Comparison of ENCODE assay signal across 8 mouse cellular contexts in genomic region chr19:5106074-5106473, GRCm38 (mm10). TPM values are rescaled to one million over a fixed set of nuclear protein-coding genes. Genes with fewer than 3 reads are reported as not detected.
DNase-seq lines count a peak whose midpoint lies in the region; ATAC-seq lines count a peak whose summit lies in the region.

No protein-coding gene starts in this region.

- ATAC-seq in neural tube, embryonic 11.5 days (ENCODE audit: insufficient read depth, low FRiP score, low TSS enrichment), result no peak
- no peak for ATAC-seq in forebrain, embryonic 14.5 days
- no peak for ATAC-seq in kidney, embryonic 15.5 days (replicated peaks; ENCODE audit: low FRiP score)
- ATAC-seq in midbrain, embryonic 15.5 days (replicated peaks), result 0 out of 2 replicates have a peak, but pooled peaks have one; percentile 0

- H3K27ac ChIP-seq in neural tube, embryonic 11.5 days (ENCODE audit: low read depth, low read length), result peak overlapping the region; percentile 89; the same call in 1 of the 2 replicates
- peak overlapping the region; percentile 94; the same call in 1 of the 2 replicates for H3K27ac ChIP-seq in forebrain, embryonic 14.5 days (ENCODE audit: low read depth, low read length)
- H3K27ac ChIP-seq in kidney, embryonic 15.5 days, result peak overlapping the region; percentile 95
- H3K27ac ChIP-seq in midbrain, embryonic 15.5 days, result peak overlapping the region; percentile 97

- DNase-seq in neural tube, embryonic 11.5 days (ENCODE audit: low spot score), result no peak
- no peak for DNase-seq in neural tube, embryonic 10.5 days (ENCODE audit: extremely low spot score, low spot score)
- no peak for DNase-seq in forebrain, embryonic 14.5 days (ENCODE audit: low spot score)
- no peak for DNase-seq in Muller cell, postnatal 12 days (ENCODE audit: inconsistent ontology term)
- DNase-seq in frontal cortex, postnatal 25 days (ENCODE audit: low spot score in 2 of 2), result no peak
- DNase-seq in urinary bladder, postnatal 10 days (ENCODE audit: low spot score), result no peak

- 0 out of 2 replicates have a peak, but pooled peaks cover 6% of the 10 kb centered on the region for H3K4me1 ChIP-seq in neural tube, embryonic 11.5 days (ENCODE audit: control insufficient read depth, insufficient read depth, low read length)
- peaks cover 7% of the 10 kb centered on the region for H3K4me1 ChIP-seq in forebrain, embryonic 14.5 days (ENCODE audit: control insufficient read depth, insufficient read depth, low read length)
- H3K4me1 ChIP-seq in kidney, embryonic 15.5 days, result peaks cover 39% of the 10 kb centered on the region
- peaks cover 19% of the 10 kb centered on the region for H3K4me1 ChIP-seq in midbrain, embryonic 15.5 days

- peak overlapping the region; percentile 62 for H3K4me3 ChIP-seq in neural tube, embryonic 11.5 days (ENCODE audit: low read depth, low read length)
- peak overlapping the region; percentile 61 for H3K4me3 ChIP-seq in forebrain, embryonic 14.5 days (ENCODE audit: low read depth, low read length)
- peak overlapping the region; percentile 75 for H3K4me3 ChIP-seq in kidney, embryonic 15.5 days (replicated peaks)
- peak overlapping the region; percentile 64 for H3K4me3 ChIP-seq in midbrain, embryonic 15.5 days

- no peaks in the 10 kb centered on the region for H3K9me3 ChIP-seq in neural tube, embryonic 11.5 days (ENCODE audit: control insufficient read depth, low read length)
- H3K9me3 ChIP-seq in forebrain, embryonic 14.5 days (replicated peaks; ENCODE audit: control insufficient read depth, low read length), result no peaks in the 10 kb centered on the region
- no peaks in the 10 kb centered on the region for H3K9me3 ChIP-seq in kidney, embryonic 15.5 days (replicated peaks)
- H3K9me3 ChIP-seq in midbrain, embryonic 15.5 days, result no peaks in the 10 kb centered on the region

- H3K27me3 ChIP-seq in neural tube, embryonic 11.5 days (ENCODE audit: control insufficient read depth, insufficient read depth, low read length), result no peaks in the 10 kb centered on the region
- no peaks in the 10 kb centered on the region for H3K27me3 ChIP-seq in forebrain, embryonic 14.5 days (replicated peaks; ENCODE audit: control insufficient read depth, insufficient read depth, low read length)
- H3K27me3 ChIP-seq in kidney, embryonic 15.5 days, result no peaks in the 10 kb centered on the region
- no peaks in the 10 kb centered on the region for H3K27me3 ChIP-seq in midbrain, embryonic 15.5 days (replicated peaks)

- 33% methylated on average over 9 of the region's 9 CpGs for WGBS in neural tube, embryonic 11.5 days
- 22% methylated on average over 9 of the region's 9 CpGs for WGBS in forebrain, embryonic 14.5 days
- 6% methylated on average over 9 of the region's 9 CpGs for WGBS in kidney, embryonic 15.5 days
- WGBS in midbrain, embryonic 15.5 days, result 22% methylated on average over 9 of the region's 9 CpGs

- peak overlapping the region; percentile 85 for H3K4me2 ChIP-seq in neural tube, embryonic 11.5 days (ENCODE audit: low read depth)
- peak overlapping the region; percentile 91 for H3K4me2 ChIP-seq in forebrain, embryonic 14.5 days (ENCODE audit: low read length)
- peak overlapping the region; percentile 84 for H3K4me2 ChIP-seq in kidney, embryonic 15.5 days
- H3K4me2 ChIP-seq in midbrain, embryonic 15.5 days, result peak overlapping the region; percentile 79

- peaks cover 22% of the 10 kb centered on the region for H3K36me3 ChIP-seq in neural tube, embryonic 11.5 days (ENCODE audit: control insufficient read depth, insufficient read depth, low read length)
- H3K36me3 ChIP-seq in forebrain, embryonic 14.5 days (ENCODE audit: control insufficient read depth, insufficient read depth, low read length), result peaks cover 75% of the 10 kb centered on the region
- H3K36me3 ChIP-seq in kidney, embryonic 15.5 days, result peaks cover 63% of the 10 kb centered on the region
- peaks cover 51% of the 10 kb centered on the region for H3K36me3 ChIP-seq in midbrain, embryonic 15.5 days (replicated peaks)

- peak overlapping the region; percentile 70 for H3K9ac ChIP-seq in neural tube, embryonic 11.5 days (ENCODE audit: low read length)
- H3K9ac ChIP-seq in forebrain, embryonic 14.5 days (ENCODE audit: low read length), result peak overlapping the region; percentile 92
- peak overlapping the region; percentile 88 for H3K9ac ChIP-seq in kidney, embryonic 15.5 days
- peak overlapping the region; percentile 90 for H3K9ac ChIP-seq in midbrain, embryonic 15.5 days

RNA-seq across cellular contexts. Expression of gene Rab1b, which starts 0.8 kb away (rescaled TPM):
- 250 and 266 TPM in 2 replicates for polyA plus RNA-seq in neural tube, embryonic 11.5 days (2014; fragmentation: Nextera tagmentation; extraction: Ambion mirVana)
- 247 and 250 TPM in 2 replicates for polyA plus RNA-seq in forebrain, embryonic 14.5 days (2014; fragmentation: Nextera tagmentation; extraction: Ambion mirVana)
- polyA plus RNA-seq in kidney, embryonic 15.5 days (2015; fragmentation: Nextera tagmentation; extraction: Ambion mirVana), result 268 and 290 TPM in 2 replicates
- polyA plus RNA-seq in midbrain, embryonic 15.5 days (2015; fragmentation: Nextera tagmentation; extraction: Ambion mirVana), result 216 and 233 TPM in 2 replicates

RNA-seq across cellular contexts. Expression of gene Cnih2, which starts 7.8 kb away (rescaled TPM):
- 110 and 127 TPM in 2 replicates for polyA plus RNA-seq in neural tube, embryonic 11.5 days (2014; fragmentation: Nextera tagmentation; extraction: Ambion mirVana)
- polyA plus RNA-seq in forebrain, embryonic 14.5 days (2014; fragmentation: Nextera tagmentation; extraction: Ambion mirVana), result 350 and 370 TPM in 2 replicates
- 13.3 and 15.1 TPM in 2 replicates for polyA plus RNA-seq in kidney, embryonic 15.5 days (2015; fragmentation: Nextera tagmentation; extraction: Ambion mirVana)
- 480 and 492 TPM in 2 replicates for polyA plus RNA-seq in midbrain, embryonic 15.5 days (2015; fragmentation: Nextera tagmentation; extraction: Ambion mirVana)

RNA-seq across cellular contexts. Expression of gene Klc2, which starts 12.3 kb away (rescaled TPM):
- polyA plus RNA-seq in neural tube, embryonic 11.5 days (2014; fragmentation: Nextera tagmentation; extraction: Ambion mirVana), result 40.2 and 43.5 TPM in 2 replicates
- 26.2 and 41.1 TPM in 2 replicates for polyA plus RNA-seq in forebrain, embryonic 14.5 days (2014; fragmentation: Nextera tagmentation; extraction: Ambion mirVana)
- 27.5 and 27.8 TPM in 2 replicates for polyA plus RNA-seq in kidney, embryonic 15.5 days (2015; fragmentation: Nextera tagmentation; extraction: Ambion mirVana)
- 76.8 and 78.4 TPM in 2 replicates for polyA plus RNA-seq in midbrain, embryonic 15.5 days (2015; fragmentation: Nextera tagmentation; extraction: Ambion mirVana)

RNA-seq across cellular contexts. Expression of gene Yif1a, which starts 17.7 kb away (rescaled TPM):
- 80.4 and 88.0 TPM in 2 replicates for polyA plus RNA-seq in neural tube, embryonic 11.5 days (2014; fragmentation: Nextera tagmentation; extraction: Ambion mirVana)
- 71.6 and 95.5 TPM in 2 replicates for polyA plus RNA-seq in forebrain, embryonic 14.5 days (2014; fragmentation: Nextera tagmentation; extraction: Ambion mirVana)
- polyA plus RNA-seq in kidney, embryonic 15.5 days (2015; fragmentation: Nextera tagmentation; extraction: Ambion mirVana), result 99.8 and 101 TPM in 2 replicates
- 43.4 and 55.8 TPM in 2 replicates for polyA plus RNA-seq in midbrain, embryonic 15.5 days (2015; fragmentation: Nextera tagmentation; extraction: Ambion mirVana)

RNA-seq across cellular contexts. Expression of gene Tmem151a, which starts 20.7 kb away (rescaled TPM):
- 1.8 and 2.0 TPM in 2 replicates for polyA plus RNA-seq in neural tube, embryonic 11.5 days (2014; fragmentation: Nextera tagmentation; extraction: Ambion mirVana)
- 5.4 and 7.5 TPM in 2 replicates for polyA plus RNA-seq in forebrain, embryonic 14.5 days (2014; fragmentation: Nextera tagmentation; extraction: Ambion mirVana)
- polyA plus RNA-seq in kidney, embryonic 15.5 days (2015; fragmentation: Nextera tagmentation; extraction: Ambion mirVana), result 1.3 and 1.8 TPM in 2 replicates
- 20.3 and 21.2 TPM in 2 replicates for polyA plus RNA-seq in midbrain, embryonic 15.5 days (2015; fragmentation: Nextera tagmentation; extraction: Ambion mirVana)
